Mouse (Mus musculus) E14TG2a.4 (cell line): ENCODE measurements at regions not wholly inside any gene's neighbourhood (a gene's known extent, or its start where the extent isn't known, plus 50 kb on each side); places are given as distances from the start of the nearest gene placed in this dataset.

ENCODE experiments used
- CTCF ChIP-seq: conservative IDR thresholded peaks from 2 replicates; pipeline ENCODE4 v1.5.1; 2014; ENCODE audit warnings: low read length
- NANOG ChIP-seq: IDR thresholded peaks from 2 replicates; pipeline ENCODE4 v1.6.1; 2014; ENCODE audit warnings: borderline replicate concordance, low read length, mixed read lengths

DNA sequence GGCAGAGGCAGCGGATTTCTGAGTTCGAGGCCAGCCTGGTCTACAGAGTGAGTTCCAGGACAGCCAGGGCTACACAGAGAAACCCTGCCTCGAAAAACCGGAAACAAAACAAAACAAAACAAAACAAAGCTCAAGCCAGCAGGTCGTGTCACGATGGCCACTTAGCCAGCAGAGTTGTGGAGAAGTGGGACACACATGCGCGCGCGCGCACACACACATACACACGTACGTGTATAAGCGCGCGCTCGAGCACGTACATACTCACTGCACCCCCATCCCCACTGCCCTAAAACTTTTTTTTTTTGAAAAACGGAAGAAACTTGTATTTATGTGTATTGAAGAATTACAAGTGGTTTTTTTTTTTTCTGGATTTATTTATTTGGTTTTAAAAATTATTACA is 257.0 kb downstream of the Gm49356 start:
- TF ChIP-seq CTCF (no peak), NANOG (no peak)
